Mouse (Mus musculus): ENCODE results near the gene Kcnq1.

GRCm38 (mm10) chr7:143109696-143110095, 3.5 kb downstream of the Kcnq1 start:
- TF ChIP-seq CTCF (IDR thresholded peaks at IDR 0.05; ENCODE audit: extremely low read depth, insufficient read depth, low read length): no peak
- no peak for TF ChIP-seq POLR2A (IDR thresholded peaks at IDR 0.05; ENCODE audit: extremely low read depth, insufficient read depth, low read length)
